Mouse (Mus musculus) limb, embryonic 14.5 days (tissue): Measurements from ENCODE around the gene Psd. TPM values are rescaled to one million over a fixed set of nuclear protein-coding genes. Genes with fewer than 3 reads are reported as not detected.

Experiments
- ATAC-seq: fragments of 200-750 bp; cut with Nextera tagmentation; 2 replicates; pipeline ENCODE4 v1.8.0; 2017; ENCODE audit warnings: low read depth, moderate number of reproducible peaks, moderate TSS enrichment; ENCODE audit not compliant: low FRiP score
- DNase-seq: peaks from one replicate; pipeline ENCODE4 v3.0.0-alpha.2; 2015; ENCODE audit warnings: low spot score
- H3K27ac ChIP-seq: fragments of 300-500 bp; sonication (generic); replicated peaks from 2 replicates; pipeline ENCODE4 v1.5.1; 2014; ENCODE audit warnings: low read depth, mild to moderate bottlenecking, low read length, moderate library complexity, mixed read lengths
- H3K27me3 ChIP-seq: fragments of 300-500 bp; sonication (generic); 2 replicates; pipeline ENCODE4 v1.6.1; 2014; ENCODE audit warnings: low read length, mixed read lengths; ENCODE audit not compliant: control insufficient read depth, insufficient read depth
- H3K36me3 ChIP-seq: fragments of 300-500 bp; sonication (generic); 2 replicates; pipeline ENCODE4 v1.6.1; 2014; ENCODE audit warnings: mild to moderate bottlenecking, low read length, moderate library complexity, mixed read lengths; ENCODE audit not compliant: control insufficient read depth, insufficient read depth
- H3K4me1 ChIP-seq: fragments of 300-500 bp; sonication (generic); 2 replicates; pipeline ENCODE4 v1.6.1; 2014; ENCODE audit warnings: antibody characterized with exemption, low read length, mixed read lengths; ENCODE audit not compliant: control insufficient read depth, insufficient read depth
- H3K4me2 ChIP-seq: fragments of 300-500 bp; sonication (generic); replicated peaks from 2 replicates; pipeline ENCODE4 v1.6.1; 2014; ENCODE audit warnings: low read depth, mild to moderate bottlenecking, low read length, moderate library complexity; ENCODE audit not compliant: severe bottlenecking
- H3K4me3 ChIP-seq: fragments of 300-500 bp; sonication (generic); replicated peaks from 2 replicates; pipeline ENCODE4 v1.5.1; 2014; ENCODE audit warnings: low read length
- H3K9ac ChIP-seq: fragments of 300-500 bp; sonication (generic); 2 replicates; pipeline ENCODE4 v1.6.1; 2014; ENCODE audit warnings: mild to moderate bottlenecking, low read depth, low read length, moderate library complexity; ENCODE audit not compliant: severe bottlenecking
- H3K9me3 ChIP-seq: fragments of 300-500 bp; sonication (generic); 2 replicates; pipeline ENCODE4 v1.6.1; 2016; ENCODE audit warnings: low read length; ENCODE audit not compliant: control insufficient read depth
- POLR2A ChIP-seq: fragments of 200-500 bp; IDR thresholded peaks from 2 replicates; pipeline ENCODE4 v1.8.0; 2012; ENCODE audit warnings: inconsistent platforms, mild to moderate bottlenecking, moderate library complexity, borderline replicate concordance; ENCODE audit not compliant: insufficient read depth, insufficient read length; ENCODE audit errors: extremely low read depth
- WGBS: fragments of 180-500 bp; shearing (Covaris S2); extraction: QIAGEN DNeasy Blood & Tissue Kit; methylation state at CpG from one replicate; pipeline ENCODE4 v1.1.7; 2014; 5-methylcytosine and 5-hydroxymethylcytosine counted together
- microRNA counts: library from miRNA; unstranded; fragments of <30 nt; microRNA quantifications from one replicate; lab custom pipeline; 2016
- microRNA-seq: library from miRNA; unstranded; fragments of <30 nt; microRNA quantifications from one replicate; pipeline ENCODE4, GENCODE M21; 2016
- polyA plus RNA-seq, 2 experiments: library from polyadenylated mRNA; depleted of rRNA in 1 of 2; stranded (reverse) in 1 of 2; unstranded in 1 of 2; fragments of >200 nt; fragmentation: Nextera tagmentation in 1 of 2; extraction: Ambion mirVana in 1 of 2; gene quantifications; 2 replicates each; pipeline versions ENCODE4 v1.2.1 to v1.2.3; 2012 to 2014

The Psd gene
- polyA plus RNA-seq, 2 experiments, result 5.5 to 7.8 TPM

DNA sequence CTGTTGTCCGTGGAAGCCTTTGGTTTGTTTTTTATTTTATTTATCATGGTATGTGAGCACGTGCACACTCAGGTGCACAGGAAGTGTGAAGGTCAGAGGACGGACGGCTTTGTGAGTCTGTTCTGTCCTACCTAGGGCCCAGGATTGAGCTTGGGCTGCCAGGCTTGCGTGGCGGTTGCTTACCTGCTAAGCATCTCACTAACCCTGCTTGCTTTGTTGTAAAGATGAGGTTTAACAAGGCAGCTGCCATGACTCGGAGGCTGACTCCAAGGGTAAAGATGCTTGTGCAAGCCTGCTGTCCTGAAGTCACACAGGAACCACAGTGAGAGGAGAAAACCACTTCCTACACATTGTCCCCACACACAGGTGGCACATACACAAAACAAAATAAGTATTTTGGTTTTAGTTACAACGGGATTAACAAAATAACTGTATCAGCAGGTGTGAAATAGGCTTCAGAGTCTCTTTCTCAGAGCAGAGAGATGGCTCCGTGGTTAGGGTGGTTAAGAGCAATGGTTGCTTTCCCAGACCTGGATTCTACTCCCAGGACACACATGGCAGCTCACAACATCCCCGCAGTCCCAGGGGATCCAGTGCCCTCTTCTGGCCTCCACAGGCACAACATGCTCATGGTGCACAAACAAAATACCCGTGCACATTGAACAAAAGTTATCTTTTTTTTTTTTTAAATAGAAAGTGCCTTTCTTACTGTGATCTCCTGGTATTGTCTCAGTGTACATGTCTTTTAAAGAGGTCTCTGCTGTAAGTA is 44.7 kb downstream of the Psd start:
- no peaks in the 10 kb centered on the region for H3K4me1 ChIP-seq
- no peaks in the 10 kb centered on the region for H3K27me3 ChIP-seq
- peaks cover 87% of the 10 kb centered on the region for H3K36me3 ChIP-seq
- H3K9me3 ChIP-seq, result no peaks in the 10 kb centered on the region
- no peak overlapping the region for H3K4me3 ChIP-seq
- H3K27ac ChIP-seq, result no peak overlapping the region
- TF ChIP-seq POLR2A, result no peak
- ATAC-seq, result no peak
- H3K4me2 ChIP-seq, result no peak overlapping the region
- no peak overlapping the region for H3K9ac ChIP-seq
- DNase-seq, result no peak
- 93% methylated on average over 11 of the region's 11 CpGs for WGBS

DNA sequence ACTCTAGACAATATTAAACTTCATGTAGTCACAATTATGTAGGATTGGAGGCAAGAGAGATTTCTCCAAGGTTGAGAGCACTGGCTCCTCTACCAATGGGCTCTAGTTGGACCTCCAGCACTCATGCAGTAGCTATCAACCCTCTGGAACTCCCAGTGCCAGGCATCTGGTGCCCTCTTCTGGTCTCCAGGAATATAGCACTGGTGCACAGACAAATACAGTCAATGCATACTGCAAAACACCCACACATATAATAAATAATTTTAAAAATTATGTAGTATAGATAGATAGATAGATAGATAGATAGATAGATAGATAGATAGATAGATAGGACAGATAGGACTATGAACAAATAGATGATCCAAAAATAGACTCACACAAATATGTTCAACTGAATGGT is 51.6 kb downstream of the Psd start:
- TF ChIP-seq POLR2A, result no peak
- H3K36me3 ChIP-seq, result peaks cover 73% of the 10 kb centered on the region

DNA sequence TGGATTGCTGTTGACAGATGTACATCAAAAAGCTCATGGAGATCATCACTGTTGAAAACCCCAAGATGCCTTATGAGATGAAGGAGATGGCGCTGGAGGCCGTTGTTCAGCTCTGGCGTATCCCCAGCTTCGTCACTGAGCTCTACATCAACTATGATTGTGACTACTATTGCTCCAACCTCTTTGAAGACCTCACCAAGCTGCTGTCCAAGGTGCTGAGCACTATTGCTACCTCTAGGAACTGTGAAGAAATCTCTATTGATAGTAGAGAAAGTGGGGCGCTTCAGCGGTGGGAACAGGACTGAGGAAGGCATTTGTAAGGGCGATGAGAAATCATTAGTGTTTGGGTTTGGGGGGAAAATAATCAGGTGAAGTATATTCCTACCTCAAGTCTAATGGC is 62.2 kb downstream of the Psd start:
- peaks cover 99% of the 10 kb centered on the region for H3K36me3 ChIP-seq
- H3K4me3 ChIP-seq, result no peak overlapping the region
- no peaks in the 10 kb centered on the region for H3K27me3 ChIP-seq
- H3K9ac ChIP-seq, result no peak overlapping the region
- no peak for DNase-seq
- no peak overlapping the region for H3K27ac ChIP-seq
- no peak for TF ChIP-seq POLR2A
- no peaks in the 10 kb centered on the region for H3K4me1 ChIP-seq
- no peak overlapping the region for H3K4me2 ChIP-seq
- ATAC-seq, result no peak
- H3K9me3 ChIP-seq, result no peaks in the 10 kb centered on the region
- WGBS, result 90% methylated on average over 7 of the region's 7 CpGs

More for the DNA sequence above, 51.6 kb downstream of the Psd start:
- Histone ChIP-seq H3K9ac (no peak overlapping the region), H3K4me2 (no peak overlapping the region), H3K4me3 (no peak overlapping the region), H3K27me3 (no peaks in the 10 kb centered on the region), H3K4me1 (no peaks in the 10 kb centered on the region), H3K27ac (no peak overlapping the region), H3K9me3 (no peaks in the 10 kb centered on the region; the same call in 1 of the 2 replicates)
- ATAC-seq (no peak), DNase-seq (no peak)

MicroRNAs encoded within 50 kb of the gene (microRNA counts, 519-probe panel; counts per million panel counts)
- 2,071 counts per million, percentile 29 among the panel's probes with 10 or more counts for microRNA mmu-miR-146b (lab: Ali Mortazavi, UCI)

Small RNA genes lying within 50 kb of the gene (microRNA-seq; reads per million reads assigned to microRNA genes)
- not detected for gene Mir146b

Other genes with a start within 250 kb of the Psd start
- gene Elovl3, start 195.3 kb downstream of the Psd start, polyA plus RNA-seq (2012; rRNA removed), result 0.15 TPM in 1 of 2 replicates, not detected in the other
- 0.68 and 0.85 TPM in 2 replicates for gene Elovl3, start 195.3 kb downstream of the Psd start, polyA plus RNA-seq (2014; fragmentation: Nextera tagmentation; extraction: Ambion mirVana)
- gene Pitx3, start 178.8 kb downstream of the Psd start, polyA plus RNA-seq (2012; rRNA removed), result 14.0 and 19.6 TPM in 2 replicates
- 8.1 TPM in 2 replicates for gene Pitx3, start 178.8 kb downstream of the Psd start, polyA plus RNA-seq (2014; fragmentation: Nextera tagmentation; extraction: Ambion mirVana)
- gene Gbf1, start 174.6 kb downstream of the Psd start, polyA plus RNA-seq (2012; rRNA removed), result 92.1 and 131 TPM in 2 replicates
- 66.8 and 67.2 TPM in 2 replicates for gene Gbf1, start 174.6 kb downstream of the Psd start, polyA plus RNA-seq (2014; fragmentation: Nextera tagmentation; extraction: Ambion mirVana)
- gene Nfkb2, start 22.8 kb downstream of the Psd start, polyA plus RNA-seq (2012; rRNA removed), result 22.2 and 28.4 TPM in 2 replicates
- gene Nfkb2, start 22.8 kb downstream of the Psd start, polyA plus RNA-seq (2014; fragmentation: Nextera tagmentation; extraction: Ambion mirVana), result 9.7 and 13.2 TPM in 2 replicates
- gene Fbxl15, start 1.0 kb upstream of the Psd start, polyA plus RNA-seq (2012; rRNA removed), result 10.8 and 15.6 TPM in 2 replicates
- 13.5 and 15.5 TPM in 2 replicates for gene Fbxl15, start 1.0 kb upstream of the Psd start, polyA plus RNA-seq (2014; fragmentation: Nextera tagmentation; extraction: Ambion mirVana)
- 110 and 133 TPM in 2 replicates for gene Cuedc2, start 11.5 kb upstream of the Psd start, polyA plus RNA-seq (2012; rRNA removed)
- gene Cuedc2, start 11.5 kb upstream of the Psd start, polyA plus RNA-seq (2014; fragmentation: Nextera tagmentation; extraction: Ambion mirVana), result 164 and 169 TPM in 2 replicates
- gene Mfsd13a, start 14.0 kb upstream of the Psd start, polyA plus RNA-seq (2012; rRNA removed), result 5.4 and 8.0 TPM in 2 replicates
- 3.2 and 3.5 TPM in 2 replicates for gene Mfsd13a, start 14.0 kb upstream of the Psd start, polyA plus RNA-seq (2014; fragmentation: Nextera tagmentation; extraction: Ambion mirVana)
- 1.6 TPM in 2 replicates for gene 2310034G01Rik, start 23.1 kb upstream of the Psd start, polyA plus RNA-seq (2012; rRNA removed)
- 2.1 and 2.7 TPM in 2 replicates for gene 2310034G01Rik, start 23.1 kb upstream of the Psd start, polyA plus RNA-seq (2014; fragmentation: Nextera tagmentation; extraction: Ambion mirVana)
- 96.2 and 104 TPM in 2 replicates for gene Actr1a, start 68.6 kb upstream of the Psd start, polyA plus RNA-seq (2012; rRNA removed)
- gene Actr1a, start 68.6 kb upstream of the Psd start, polyA plus RNA-seq (2014; fragmentation: Nextera tagmentation; extraction: Ambion mirVana), result 152 and 155 TPM in 2 replicates
- 30.6 and 37.2 TPM in 2 replicates for gene Sufu, start 69.7 kb upstream of the Psd start, polyA plus RNA-seq (2012; rRNA removed)
- gene Sufu, start 69.7 kb upstream of the Psd start, polyA plus RNA-seq (2014; fragmentation: Nextera tagmentation; extraction: Ambion mirVana), result 35.5 and 39.1 TPM in 2 replicates
- gene Trim8, start 174.5 kb upstream of the Psd start, polyA plus RNA-seq (2012; rRNA removed), result 22.7 and 32.5 TPM in 2 replicates
- 21.5 and 23.1 TPM in 2 replicates for gene Trim8, start 174.5 kb upstream of the Psd start, polyA plus RNA-seq (2014; fragmentation: Nextera tagmentation; extraction: Ambion mirVana)
- 93.0 and 120 TPM in 2 replicates for gene Arl3, start 246.0 kb upstream of the Psd start, polyA plus RNA-seq (2012; rRNA removed)
- gene Arl3, start 246.0 kb upstream of the Psd start, polyA plus RNA-seq (2014; fragmentation: Nextera tagmentation; extraction: Ambion mirVana), result 87.2 and 97.8 TPM in 2 replicates
- 26.4 and 26.7 TPM in 2 replicates for gene Sfxn2, start 246.2 kb upstream of the Psd start, polyA plus RNA-seq (2012; rRNA removed)
- gene Sfxn2, start 246.2 kb upstream of the Psd start, polyA plus RNA-seq (2014; fragmentation: Nextera tagmentation; extraction: Ambion mirVana), result 21.2 and 22.0 TPM in 2 replicates